Mouse (Mus musculus): ENCODE data around the gene Cdc42. TPM values are rescaled to one million over a fixed set of nuclear protein-coding genes. Genes with fewer than 3 reads are reported as not detected.

The Cdc42 gene
- polyA plus RNA-seq, 1 experiment from 2014 or later, result 459 TPM

GRCm38 (mm10) chr4:137287818-137288217 lies 69.7 kb downstream of the Cdc42 start:
- Histone ChIP-seq H3K9ac (ENCODE audit: low read depth, low read length) (no peak overlapping the region), H3K27ac (ENCODE audit: low read depth, low read length) (no peak overlapping the region), H3K4me1 (replicated peaks; ENCODE audit: control insufficient read depth, insufficient read depth, low read length) (no peaks in the 10 kb centered on the region), H3K4me3 (ENCODE audit: low read depth, low read length) (no peak overlapping the region), H3K36me3 (ENCODE audit: control insufficient read depth, insufficient read depth, low read length) (no peaks in the 10 kb centered on the region), H3K4me2 (no peak overlapping the region), H3K9me3 (ENCODE audit: control insufficient read depth, low read length) (no peaks in the 10 kb centered on the region), H3K27me3 (replicated peaks; ENCODE audit: control insufficient read depth, insufficient read depth, low read length) (peaks cover 25% of the 10 kb centered on the region)
- ATAC-seq (replicated peaks; ENCODE audit: low FRiP score) (no peak), DNase-seq (ENCODE audit: low spot score) (peak; percentile 68)
- 7% methylated on average over 4 of the region's 4 CpGs for WGBS

- H3K9me3 ChIP-seq (ENCODE audit: control insufficient read depth, low read length), result no peaks in the 10 kb centered on the region
- DNase-seq (ENCODE audit: low spot score) (no peak), ATAC-seq (replicated peaks; ENCODE audit: low FRiP score) (no peak)
- H3K9ac ChIP-seq (ENCODE audit: low read depth, low read length), result no peak overlapping the region
- H3K27me3 ChIP-seq (replicated peaks; ENCODE audit: control insufficient read depth, insufficient read depth, low read length), result peaks cover 31% of the 10 kb centered on the region
- no peak overlapping the region for H3K27ac ChIP-seq (ENCODE audit: low read depth, low read length)
- no peaks in the 10 kb centered on the region for H3K36me3 ChIP-seq (ENCODE audit: control insufficient read depth, insufficient read depth, low read length)
- 77% methylated on average over 13 of the region's 13 CpGs for WGBS
- no peaks in the 10 kb centered on the region for H3K4me1 ChIP-seq (replicated peaks; ENCODE audit: control insufficient read depth, insufficient read depth, low read length)
- H3K4me2 ChIP-seq, result no peak overlapping the region
- no peak overlapping the region for H3K4me3 ChIP-seq (ENCODE audit: low read depth, low read length)
These were observed 70.3 kb downstream of the Cdc42 start for GRCm38 (mm10) chr4:137287206-137287605.

- no peak overlapping the region for H3K27ac ChIP-seq (ENCODE audit: low read depth, low read length)
- ATAC-seq (replicated peaks; ENCODE audit: low FRiP score), result no peak
- no peak overlapping the region for H3K9ac ChIP-seq (ENCODE audit: low read depth, low read length)
- H3K9me3 ChIP-seq (ENCODE audit: control insufficient read depth, low read length), result no peaks in the 10 kb centered on the region
- no peak overlapping the region for H3K4me3 ChIP-seq (ENCODE audit: low read depth, low read length)
- H3K4me2 ChIP-seq, result no peak overlapping the region
- WGBS, result 46% methylated on average over 8 of the region's 8 CpGs
- H3K4me1 ChIP-seq (replicated peaks; ENCODE audit: control insufficient read depth, insufficient read depth, low read length), result no peaks in the 10 kb centered on the region
- H3K36me3 ChIP-seq (ENCODE audit: control insufficient read depth, insufficient read depth, low read length), result no peaks in the 10 kb centered on the region
- no peak for DNase-seq (ENCODE audit: low spot score)
- peaks cover 37% of the 10 kb centered on the region for H3K27me3 ChIP-seq (replicated peaks; ENCODE audit: control insufficient read depth, insufficient read depth, low read length)
These were observed 70.9 kb downstream of the Cdc42 start for GRCm38 (mm10) chr4:137286662-137286953.

- no peaks in the 10 kb centered on the region for H3K4me1 ChIP-seq (replicated peaks; ENCODE audit: control insufficient read depth, insufficient read depth, low read length)
- H3K27ac ChIP-seq (ENCODE audit: low read depth, low read length), result no peak overlapping the region
- ATAC-seq (replicated peaks; ENCODE audit: low FRiP score) (no peak), DNase-seq (ENCODE audit: low spot score) (no peak)
- H3K9ac ChIP-seq (ENCODE audit: low read depth, low read length), result no peak overlapping the region
- no peak overlapping the region for H3K4me2 ChIP-seq
- no peaks in the 10 kb centered on the region for H3K36me3 ChIP-seq (ENCODE audit: control insufficient read depth, insufficient read depth, low read length)
- H3K4me3 ChIP-seq (ENCODE audit: low read depth, low read length), result no peak overlapping the region
- 76% methylated on average over 15 of the region's 15 CpGs for WGBS
- H3K9me3 ChIP-seq (ENCODE audit: control insufficient read depth, low read length), result no peaks in the 10 kb centered on the region
- peaks cover 43% of the 10 kb centered on the region for H3K27me3 ChIP-seq (replicated peaks; ENCODE audit: control insufficient read depth, insufficient read depth, low read length)
These were observed 71.5 kb downstream of the Cdc42 start for GRCm38 (mm10) chr4:137285876-137286661.

GRCm38 (mm10) chr4:137283407-137283732 lies 74.2 kb downstream of the Cdc42 start:
- 10% methylated on average over 4 of the region's 4 CpGs for WGBS
- H3K9me3 ChIP-seq (ENCODE audit: control insufficient read depth, low read length), result no peaks in the 10 kb centered on the region
- no peak overlapping the region for H3K4me3 ChIP-seq (ENCODE audit: low read depth, low read length)
- H3K27ac ChIP-seq (ENCODE audit: low read depth, low read length), result no peak overlapping the region
- no peak overlapping the region for H3K9ac ChIP-seq (ENCODE audit: low read depth, low read length)
- H3K27me3 ChIP-seq (replicated peaks; ENCODE audit: control insufficient read depth, insufficient read depth, low read length), result peaks cover 66% of the 10 kb centered on the region
- H3K4me1 ChIP-seq (replicated peaks; ENCODE audit: control insufficient read depth, insufficient read depth, low read length), result peaks cover 2% of the 10 kb centered on the region; the same call in 1 of the 2 replicates
- ATAC-seq (replicated peaks; ENCODE audit: low FRiP score) (no peak), DNase-seq (ENCODE audit: low spot score) (no peak)
- H3K36me3 ChIP-seq (ENCODE audit: control insufficient read depth, insufficient read depth, low read length), result no peaks in the 10 kb centered on the region
- no peak overlapping the region for H3K4me2 ChIP-seq

GRCm38 (mm10) chr4:137282584-137283406 lies 74.7 kb downstream of the Cdc42 start:
- DNase-seq (ENCODE audit: low spot score) (no peak), ATAC-seq (replicated peaks; ENCODE audit: low FRiP score) (no peak)
- peaks cover 67% of the 10 kb centered on the region for H3K27me3 ChIP-seq (replicated peaks; ENCODE audit: control insufficient read depth, insufficient read depth, low read length)
- peaks cover 4% of the 10 kb centered on the region; the same call in 1 of the 2 replicates for H3K4me1 ChIP-seq (replicated peaks; ENCODE audit: control insufficient read depth, insufficient read depth, low read length)
- H3K4me3 ChIP-seq (ENCODE audit: low read depth, low read length), result no peak overlapping the region
- peak overlapping the region; percentile 3; the same call in 1 of the 2 replicates for H3K4me2 ChIP-seq
- H3K27ac ChIP-seq (ENCODE audit: low read depth, low read length), result no peak overlapping the region
- H3K36me3 ChIP-seq (ENCODE audit: control insufficient read depth, insufficient read depth, low read length), result no peaks in the 10 kb centered on the region
- WGBS, result 13% methylated on average over 17 of the region's 17 CpGs
- no peaks in the 10 kb centered on the region for H3K9me3 ChIP-seq (ENCODE audit: control insufficient read depth, low read length)
- H3K9ac ChIP-seq (ENCODE audit: low read depth, low read length), result no peak overlapping the region

GRCm38 (mm10) chr4:137282122-137282521 lies 75.4 kb downstream of the Cdc42 start:
- WGBS, result 72% methylated on average over 5 of the region's 5 CpGs
- no peak for ATAC-seq (replicated peaks; ENCODE audit: low FRiP score)
- Histone ChIP-seq H3K4me2 (no peak overlapping the region), H3K27ac (ENCODE audit: low read depth, low read length) (no peak overlapping the region), H3K9ac (ENCODE audit: low read depth, low read length) (no peak overlapping the region), H3K27me3 (replicated peaks; ENCODE audit: control insufficient read depth, insufficient read depth, low read length) (peaks cover 74% of the 10 kb centered on the region), H3K4me1 (replicated peaks; ENCODE audit: control insufficient read depth, insufficient read depth, low read length) (peaks cover 4% of the 10 kb centered on the region; the same call in 1 of the 2 replicates), H3K9me3 (ENCODE audit: control insufficient read depth, low read length) (no peaks in the 10 kb centered on the region), H3K36me3 (ENCODE audit: control insufficient read depth, insufficient read depth, low read length) (no peaks in the 10 kb centered on the region), H3K4me3 (ENCODE audit: low read depth, low read length) (no peak overlapping the region)
- no peak for DNase-seq (ENCODE audit: low spot score)

- H3K4me1 ChIP-seq (replicated peaks; ENCODE audit: control insufficient read depth, insufficient read depth, low read length), result peaks cover 4% of the 10 kb centered on the region; the same call in 1 of the 2 replicates
- WGBS, result 62% methylated on average over 3 of the region's 3 CpGs
These were observed 76.2 kb downstream of the Cdc42 start for GRCm38 (mm10) chr4:137281273-137281672.

More at GRCm38 (mm10) chr4:137281273-137281672, 76.2 kb downstream of the Cdc42 start:
- H3K27ac ChIP-seq (ENCODE audit: low read depth, low read length), result no peak overlapping the region
- no peaks in the 10 kb centered on the region for H3K9me3 ChIP-seq (ENCODE audit: control insufficient read depth, low read length)
- H3K4me2 ChIP-seq, result no peak overlapping the region
- DNase-seq (ENCODE audit: low spot score) (no peak), ATAC-seq (replicated peaks; ENCODE audit: low FRiP score) (no peak)
- H3K36me3 ChIP-seq (ENCODE audit: control insufficient read depth, insufficient read depth, low read length), result no peaks in the 10 kb centered on the region
- H3K4me3 ChIP-seq (ENCODE audit: low read depth, low read length), result no peak overlapping the region
- H3K9ac ChIP-seq (ENCODE audit: low read depth, low read length), result no peak overlapping the region
- peaks cover 82% of the 10 kb centered on the region for H3K27me3 ChIP-seq (replicated peaks; ENCODE audit: control insufficient read depth, insufficient read depth, low read length)
